Mouse (Mus musculus): ENCODE data around the gene Lrrc46. TPM values are rescaled to one million over a fixed set of nuclear protein-coding genes. Genes with fewer than 3 reads are reported as not detected.
A peak's percentile ranks its signal among the peaks of the same experiment; 100 is the strongest.

Lrrc46 gene
- polyA plus RNA-seq, 1 experiment from 2014 or later: 2.3 TPM

DNA sequence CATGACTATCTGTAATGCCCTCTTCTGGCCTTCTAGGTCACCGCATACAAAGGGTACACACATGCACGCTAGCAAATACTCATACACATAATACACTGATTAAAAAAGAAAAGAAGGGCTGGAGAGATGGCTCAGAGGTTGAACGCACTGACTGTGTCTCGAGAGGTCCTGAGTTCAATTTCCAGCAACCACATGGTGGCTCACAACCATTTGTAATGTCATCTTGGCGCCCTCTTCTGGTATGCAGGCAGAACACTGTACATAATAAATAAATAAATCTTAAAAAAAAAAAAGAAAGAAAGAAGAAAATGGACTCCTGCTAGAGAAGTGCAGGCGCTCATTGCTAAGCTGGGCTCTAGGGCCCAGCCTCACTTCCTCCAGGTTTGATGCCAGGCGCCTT lies 4.7 kb upstream of the Lrrc46 start:
- WGBS: 85% methylated on average over 7 of the region's 7 CpGs
- Histone ChIP-seq H3K9ac (replicated peaks) (no peak overlapping the region), H3K4me3 (replicated peaks) (no peak overlapping the region), H3K9me3 (replicated peaks) (no peaks in the 10 kb centered on the region), H3K36me3 (peaks cover 34% of the 10 kb centered on the region), H3K27me3 (replicated peaks) (no peaks in the 10 kb centered on the region), H3K4me1 (peaks cover 24% of the 10 kb centered on the region), H3K4me2 (no peak overlapping the region), H3K27ac (replicated peaks) (no peak overlapping the region)
- ATAC-seq (ENCODE audit: low FRiP score): no peak

- Histone ChIP-seq H3K9ac (replicated peaks) (no peak overlapping the region), H3K27ac (replicated peaks) (no peak overlapping the region), H3K27me3 (replicated peaks) (no peaks in the 10 kb centered on the region), H3K4me2 (no peak overlapping the region), H3K4me1 (peaks cover 21% of the 10 kb centered on the region), H3K9me3 (replicated peaks) (no peaks in the 10 kb centered on the region), H3K4me3 (replicated peaks) (no peak overlapping the region), H3K36me3 (peaks cover 34% of the 10 kb centered on the region)
- 97% methylated on average over 8 of the region's 8 CpGs for WGBS
- no peak for ATAC-seq (ENCODE audit: low FRiP score)
These were observed 3.7 kb upstream of the Lrrc46 start for GRCm38 (mm10) chr11:97044902-97045301.

- H3K9me3 ChIP-seq (replicated peaks): no peaks in the 10 kb centered on the region
- no peak overlapping the region for H3K27ac ChIP-seq (replicated peaks)
- WGBS: 54% methylated on average over 12 of the region's 12 CpGs
- H3K4me2 ChIP-seq: peak overlapping the region; percentile 83
- ATAC-seq (ENCODE audit: low FRiP score): no peak
- peak overlapping the region; percentile 47; the same call in 1 of the 2 replicates for H3K9ac ChIP-seq (replicated peaks)
- H3K36me3 ChIP-seq: peaks cover 14% of the 10 kb centered on the region
- no peaks in the 10 kb centered on the region for H3K27me3 ChIP-seq (replicated peaks)
- peaks cover 21% of the 10 kb centered on the region for H3K4me1 ChIP-seq
- peak overlapping the region; percentile 84 for H3K4me3 ChIP-seq (replicated peaks)
These were observed 746 bp downstream of the Lrrc46 start for GRCm38 (mm10) chr11:97040301-97041021.

DNA sequence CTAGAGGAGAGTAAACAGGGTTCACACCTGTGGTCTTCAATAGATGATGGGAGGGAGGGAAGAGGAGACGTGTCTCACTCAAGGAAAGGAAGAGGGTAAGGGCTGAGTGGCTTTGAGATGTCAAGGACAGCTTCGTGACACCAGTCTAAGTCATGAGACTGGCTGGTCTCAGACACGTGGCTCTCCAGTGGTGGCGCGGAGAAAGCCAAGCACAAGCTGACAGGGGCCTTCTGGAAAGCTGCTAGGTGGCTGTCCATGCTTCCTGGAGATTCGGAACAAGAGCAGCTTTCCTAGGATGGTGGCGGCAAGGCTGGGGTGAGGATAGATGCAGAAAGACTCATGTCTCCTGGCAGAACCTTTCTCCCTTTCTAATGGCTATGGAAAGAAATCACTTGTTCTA lies 2.3 kb downstream of the Lrrc46 start:
- 77% methylated on average over 7 of the region's 7 CpGs for WGBS
- Histone ChIP-seq H3K4me1 (peaks cover 21% of the 10 kb centered on the region), H3K36me3 (no peaks in the 10 kb centered on the region; the same call in 1 of the 2 replicates), H3K4me3 (replicated peaks) (no peak overlapping the region), H3K27me3 (replicated peaks) (no peaks in the 10 kb centered on the region), H3K4me2 (no peak overlapping the region), H3K9ac (replicated peaks) (no peak overlapping the region), H3K27ac (replicated peaks) (no peak overlapping the region), H3K9me3 (replicated peaks) (no peaks in the 10 kb centered on the region)
- ATAC-seq (ENCODE audit: low FRiP score): no peak

DNA sequence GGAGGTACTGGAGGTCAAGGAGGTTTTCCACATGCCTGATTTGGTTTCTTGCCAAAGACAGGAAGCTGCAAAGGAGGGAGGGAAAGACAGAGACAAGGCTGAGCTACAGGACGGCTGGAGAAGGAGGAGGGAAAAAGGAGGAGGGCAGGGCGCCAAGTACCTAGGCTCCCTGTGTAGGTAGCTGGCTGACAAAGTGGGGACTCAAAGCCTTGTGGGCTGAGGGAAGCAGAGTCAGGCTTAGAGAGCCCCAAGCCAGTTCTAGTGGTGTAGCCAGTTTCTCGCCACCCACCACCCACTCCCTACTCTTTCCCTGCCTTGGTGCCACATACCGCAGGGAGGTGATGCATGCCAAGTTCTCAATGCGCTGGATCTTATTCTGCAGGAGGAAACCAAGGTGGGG lies 5.1 kb downstream of the Lrrc46 start:
- no peak for ATAC-seq (ENCODE audit: low FRiP score)
- no peaks in the 10 kb centered on the region for H3K9me3 ChIP-seq (replicated peaks)
- no peak overlapping the region for H3K4me3 ChIP-seq (replicated peaks)
- 87% methylated on average over 5 of the region's 5 CpGs for WGBS
- no peak overlapping the region for H3K27ac ChIP-seq (replicated peaks)
- no peaks in the 10 kb centered on the region for H3K27me3 ChIP-seq (replicated peaks)
- no peaks in the 10 kb centered on the region for H3K36me3 ChIP-seq
- H3K4me1 ChIP-seq: peaks cover 5% of the 10 kb centered on the region
- H3K4me2 ChIP-seq: no peak overlapping the region
- H3K9ac ChIP-seq (replicated peaks): no peak overlapping the region

GRCm38 (mm10) chr11:97033781-97034180 lies 7.4 kb downstream of the Lrrc46 start:
- Histone ChIP-seq H3K4me1 (peaks cover 10% of the 10 kb centered on the region), H3K27ac (replicated peaks) (no peak overlapping the region), H3K9me3 (replicated peaks) (no peaks in the 10 kb centered on the region), H3K4me2 (no peak overlapping the region), H3K36me3 (no peaks in the 10 kb centered on the region), H3K27me3 (replicated peaks) (no peaks in the 10 kb centered on the region), H3K9ac (replicated peaks) (no peak overlapping the region), H3K4me3 (replicated peaks) (no peak overlapping the region)
- 92% methylated on average over 4 of the region's 4 CpGs for WGBS
- ATAC-seq (ENCODE audit: low FRiP score): no peak

DNA sequence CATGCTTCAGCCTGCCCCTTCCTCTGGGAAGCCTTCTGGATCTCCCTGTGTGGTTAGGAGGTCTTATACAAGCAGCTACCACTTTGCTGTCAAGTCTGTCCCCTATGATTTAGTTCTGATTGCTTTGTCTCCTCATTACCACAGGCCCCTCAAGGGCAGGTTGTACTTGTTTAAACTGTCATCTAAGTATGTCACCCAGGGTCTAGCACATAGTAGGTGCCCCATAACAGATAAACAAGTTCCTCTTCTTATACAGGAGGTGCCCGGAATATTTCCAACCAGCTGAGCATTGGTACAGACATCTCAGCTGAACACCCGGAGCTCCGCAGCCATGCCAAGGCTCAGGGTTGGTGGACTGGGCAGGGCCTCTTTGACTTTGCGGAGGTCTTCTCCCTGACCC lies 8.7 kb downstream of the Lrrc46 start:
- 95% methylated on average over 4 of the region's 4 CpGs for WGBS

GRCm38 (mm10) chr11:97031977-97032376 lies 9.2 kb downstream of the Lrrc46 start:
- ATAC-seq (ENCODE audit: low FRiP score): no peak
- H3K9ac ChIP-seq (replicated peaks): no peak overlapping the region
- no peak overlapping the region for H3K27ac ChIP-seq (replicated peaks)
- no peak overlapping the region for H3K4me3 ChIP-seq (replicated peaks)
- peaks cover 10% of the 10 kb centered on the region for H3K4me1 ChIP-seq
- H3K4me2 ChIP-seq: no peak overlapping the region
- H3K36me3 ChIP-seq: no peaks in the 10 kb centered on the region
- 86% methylated on average over 12 of the region's 12 CpGs for WGBS
- no peaks in the 10 kb centered on the region for H3K27me3 ChIP-seq (replicated peaks)
- H3K9me3 ChIP-seq (replicated peaks): no peaks in the 10 kb centered on the region

More for the DNA sequence above, 8.7 kb downstream of the Lrrc46 start:
- Histone ChIP-seq H3K4me1 (peaks cover 10% of the 10 kb centered on the region), H3K27ac (replicated peaks) (no peak overlapping the region), H3K27me3 (replicated peaks) (no peaks in the 10 kb centered on the region), H3K36me3 (no peaks in the 10 kb centered on the region), H3K4me2 (no peak overlapping the region), H3K9me3 (replicated peaks) (no peaks in the 10 kb centered on the region), H3K4me3 (replicated peaks) (no peak overlapping the region), H3K9ac (replicated peaks) (no peak overlapping the region)
- no peak for ATAC-seq (ENCODE audit: low FRiP score)

DNA sequence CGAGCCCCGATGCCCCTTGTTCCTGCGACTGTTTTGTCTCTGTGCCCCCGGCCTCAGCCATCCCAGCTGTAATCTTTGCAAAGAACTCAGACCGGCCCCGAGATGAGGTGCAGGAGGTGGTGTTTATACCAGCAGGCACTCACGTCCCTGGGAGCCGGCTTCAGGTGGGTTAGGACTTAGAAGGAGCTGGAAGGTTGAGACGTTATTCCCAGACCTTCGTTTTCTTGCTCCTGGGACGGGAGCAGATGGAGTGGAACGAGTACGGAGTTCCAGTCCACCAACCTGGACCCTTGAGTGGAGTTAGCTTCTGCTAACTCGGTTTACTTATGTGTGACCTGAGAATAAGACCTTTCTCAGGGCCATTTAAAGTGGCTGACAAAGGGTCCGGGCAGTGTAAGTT lies 10.8 kb downstream of the Lrrc46 start:
- H3K9ac ChIP-seq (replicated peaks): peak overlapping the region; percentile 79
- H3K4me1 ChIP-seq: peaks cover 18% of the 10 kb centered on the region
- peak overlapping the region; percentile 85 for H3K27ac ChIP-seq (replicated peaks)
- peaks cover 4% of the 10 kb centered on the region; the same call in 1 of the 2 replicates for H3K27me3 ChIP-seq (replicated peaks)
- no peak for ATAC-seq (ENCODE audit: low FRiP score)
- H3K36me3 ChIP-seq: no peaks in the 10 kb centered on the region
- H3K9me3 ChIP-seq (replicated peaks): no peaks in the 10 kb centered on the region
- peak overlapping the region; percentile 70 for H3K4me3 ChIP-seq (replicated peaks)
- WGBS: 20% methylated on average over 15 of the region's 15 CpGs
- peak overlapping the region; percentile 87 for H3K4me2 ChIP-seq

DNA sequence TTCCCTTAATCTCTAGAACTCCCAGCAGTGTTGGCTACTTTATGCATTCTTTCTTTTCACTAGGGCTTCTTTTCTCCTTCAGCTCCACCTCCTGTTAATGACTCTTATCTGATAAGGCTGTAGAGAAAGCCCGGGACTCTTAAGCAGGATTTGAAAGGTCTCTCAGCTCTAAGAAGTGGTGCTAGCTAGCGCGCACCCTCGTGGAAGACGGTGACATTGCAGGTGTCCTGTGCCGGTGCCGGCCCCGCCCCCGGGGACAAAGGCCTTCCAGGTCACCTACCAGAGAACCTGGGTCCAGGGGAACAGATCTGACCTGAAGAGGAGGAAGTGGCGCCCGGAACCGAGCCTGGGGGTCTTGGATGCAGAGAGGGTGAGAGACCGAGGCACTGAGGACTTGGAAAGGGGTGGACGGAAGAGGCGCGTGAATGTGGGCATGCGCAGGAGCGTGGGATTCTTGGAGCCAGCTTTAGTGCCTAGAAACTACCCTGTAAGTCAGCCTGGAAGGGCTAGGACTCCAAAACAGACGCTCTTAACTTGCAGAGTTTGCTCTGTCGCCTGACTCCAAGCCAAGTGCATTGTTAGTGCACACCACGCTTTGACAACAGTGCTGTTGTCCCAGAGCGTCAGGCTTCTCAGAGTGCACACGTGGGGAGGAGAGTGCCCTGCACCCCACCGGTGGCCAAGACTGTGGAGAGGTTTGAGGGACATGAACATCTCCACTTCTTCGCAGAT lies 11.4 kb downstream of the Lrrc46 start, which contains the start of gene Scrn2:
Scrn2 (plus strand) TSS at position 253 of the 732 bp plus-strand sequence.
- Histone ChIP-seq H3K9ac (replicated peaks) (peak within 1 kb of the TSS; percentile 79), H3K27me3 (replicated peaks) (peaks cover 8% of the 10 kb centered on the region; the same call in 1 of the 2 replicates), H3K36me3 (no peaks in the 10 kb centered on the region), H3K4me1 (peaks cover 20% of the 10 kb centered on the region), H3K4me2 (peak within 1 kb of the TSS; percentile 87), H3K9me3 (replicated peaks) (no peaks in the 10 kb centered on the region), H3K4me3 (replicated peaks) (peak within 1 kb of the TSS; percentile 70), H3K27ac (replicated peaks) (peak within 1 kb of the TSS; percentile 85)
- peak; percentile 83 for ATAC-seq (ENCODE audit: low FRiP score)
- under 1% methylated on average over 25 of the region's 25 CpGs for WGBS

- Histone ChIP-seq H3K4me2 (peak overlapping the region; percentile 54), H3K27me3 (replicated peaks) (peaks cover 47% of the 10 kb centered on the region), H3K9ac (replicated peaks) (peak overlapping the region; percentile 32), H3K27ac (replicated peaks) (no peak overlapping the region), H3K36me3 (no peaks in the 10 kb centered on the region), H3K9me3 (replicated peaks) (no peaks in the 10 kb centered on the region), H3K4me1 (peaks cover 38% of the 10 kb centered on the region), H3K4me3 (replicated peaks) (peak overlapping the region; percentile 28)
- 2% methylated on average over 17 of the region's 17 CpGs for WGBS
- ATAC-seq (ENCODE audit: low FRiP score): 0 out of 2 replicates have a peak, but pooled peaks have one; percentile 3
These were observed 15.4 kb downstream of the Lrrc46 start for GRCm38 (mm10) chr11:97025721-97026344.
